Mouse (Mus musculus): Measurements from ENCODE around the gene Nkain4. TPM values are rescaled to one million over a fixed set of nuclear protein-coding genes. Genes with fewer than 3 reads are reported as not detected.

Nkain4 gene
- total and polyA plus RNA-seq, 3 experiments: not detected

- H3K9ac ChIP-seq (ENCODE audit: control insufficient read depth, low read depth, low read length, poor library complexity, severe bottlenecking): no peak overlapping the region
- peaks cover 0 to 2% of the 10 kb centered on the region in 2 experiments; a peak in 1 of 4 replicates for H3K27me3 ChIP-seq (ENCODE audit: control insufficient read depth in 1 of 2, insufficient read depth in 2 of 2, low read length in 2 of 2)
- no peak overlapping the region for H3K27ac ChIP-seq (ENCODE audit: control insufficient read depth, low read depth, low read length)
- no peaks in the 10 kb centered on the region for H3K36me3 ChIP-seq (ENCODE audit: control insufficient read depth in 1 of 2, insufficient read depth in 2 of 2, low read length in 2 of 2)
- DNase-seq (ENCODE audit: low read depth, low spot score): no peak
- H3K4me1 ChIP-seq (ENCODE audit: control insufficient read depth in 1 of 2, insufficient read depth in 2 of 2, low read length in 2 of 2): no peaks in the 10 kb centered on the region
- no peaks in the 10 kb centered on the region for H3K79me2 ChIP-seq (ENCODE audit: control insufficient read depth, insufficient read depth, low read length, poor library complexity)
- H3K4me3 ChIP-seq (ENCODE audit: control insufficient read depth in 1 of 2, insufficient read depth in 1 of 2, low read depth in 2 of 2, low read length in 2 of 2): no peak overlapping the region
- no peak for TF ChIP-seq MAFK (IDR thresholded peaks at IDR 0.05; ENCODE audit: borderline replicate concordance, low read depth, low read length)
- no peak for TF ChIP-seq ZC3H11A (IDR thresholded peaks at IDR 0.05; ENCODE audit: low read depth, low read length)
- TF ChIP-seq KAT2A (conservative IDR thresholded peaks at IDR 0.05; ENCODE audit: low read depth, low read length): no peak
- H3K9me3 ChIP-seq (replicated peaks; ENCODE audit: insufficient read depth, low read length): no peaks in the 10 kb centered on the region
Measured at GRCm38 (mm10) chr2:180988347-180988913, 33.9 kb upstream of the Nkain4 start.

GRCm38 (mm10) chr2:180987432-180988030 lies 33.0 kb upstream of the Nkain4 start:
- TF ChIP-seq MXI1 (IDR thresholded peaks at IDR 0.05; ENCODE audit: low read depth, low read length) (no peak), MAFK (IDR thresholded peaks at IDR 0.05; ENCODE audit: borderline replicate concordance, low read depth, low read length) (no peak), POLR2AphosphoS2 (IDR thresholded peaks at IDR 0.05; ENCODE audit: low read length) (no peak), MEF2A (IDR thresholded peaks at IDR 0.05; ENCODE audit: extremely low read depth, insufficient replicate concordance, low read depth, low read length, poor library complexity, severe bottlenecking) (no peak), JUND (IDR thresholded peaks at IDR 0.05; ENCODE audit: low read depth, low read length) (no peak), USF2 (IDR thresholded peaks at IDR 0.05; ENCODE audit: borderline replicate concordance in 1 of 2, insufficient read depth in 1 of 2, low read depth in 1 of 2, low read length in 2 of 2) (no peak), GABPA (IDR thresholded peaks at IDR 0.05; ENCODE audit: low read depth, low read length) (no peak)
- H3K9me3 ChIP-seq (replicated peaks; ENCODE audit: insufficient read depth, low read length): no peaks in the 10 kb centered on the region
- no peak overlapping the region for H3K9ac ChIP-seq (ENCODE audit: control insufficient read depth, low read depth, low read length, poor library complexity, severe bottlenecking)
- no peaks in the 10 kb centered on the region for H3K79me2 ChIP-seq (ENCODE audit: control insufficient read depth, insufficient read depth, low read length, poor library complexity)
- H3K27me3 ChIP-seq (ENCODE audit: control insufficient read depth in 1 of 2, insufficient read depth in 2 of 2, low read length in 2 of 2): peaks cover 0 to 2% of the 10 kb centered on the region in 2 experiments; a peak in 1 of 4 replicates
- H3K27ac ChIP-seq (ENCODE audit: control insufficient read depth, low read depth, low read length): no peak overlapping the region
- no peak for DNase-seq (ENCODE audit: low read depth, low spot score)
- H3K4me3 ChIP-seq (ENCODE audit: control insufficient read depth in 1 of 2, insufficient read depth in 1 of 2, low read depth in 2 of 2, low read length in 2 of 2): no peak overlapping the region
- H3K36me3 ChIP-seq (ENCODE audit: control insufficient read depth in 1 of 2, insufficient read depth in 2 of 2, low read length in 2 of 2): no peaks in the 10 kb centered on the region
- no peaks in the 10 kb centered on the region for H3K4me1 ChIP-seq (ENCODE audit: control insufficient read depth in 1 of 2, insufficient read depth in 2 of 2, low read length in 2 of 2)

- Histone ChIP-seq H3K4me3 (ENCODE audit: control insufficient read depth in 1 of 2, insufficient read depth in 1 of 2, low read depth in 2 of 2, low read length in 2 of 2) (no peak overlapping the region), H3K9me3 (replicated peaks; ENCODE audit: insufficient read depth, low read length) (no peaks in the 10 kb centered on the region), H3K79me2 (ENCODE audit: control insufficient read depth, insufficient read depth, low read length, poor library complexity) (no peaks in the 10 kb centered on the region)
Measured at GRCm38 (mm10) chr2:180987001-180987400, 32.5 kb upstream of the Nkain4 start.

More at GRCm38 (mm10) chr2:180987001-180987400, 32.5 kb upstream of the Nkain4 start:
- H3K27me3 ChIP-seq (ENCODE audit: control insufficient read depth in 1 of 2, insufficient read depth in 2 of 2, low read length in 2 of 2): peaks cover 0 to 2% of the 10 kb centered on the region in 2 experiments; a peak in 1 of 4 replicates
- H3K9ac ChIP-seq (ENCODE audit: control insufficient read depth, low read depth, low read length, poor library complexity, severe bottlenecking): no peak overlapping the region
- DNase-seq (ENCODE audit: low read depth, low spot score): no peak
- H3K36me3 ChIP-seq (ENCODE audit: control insufficient read depth in 1 of 2, insufficient read depth in 2 of 2, low read length in 2 of 2): no peaks in the 10 kb centered on the region
- no peaks in the 10 kb centered on the region for H3K4me1 ChIP-seq (ENCODE audit: control insufficient read depth in 1 of 2, insufficient read depth in 2 of 2, low read length in 2 of 2)
- TF ChIP-seq CTCF (IDR thresholded peaks at IDR 0.05 in 2 of 3, conservative IDR thresholded peaks at IDR 0.05 in 1 of 3; ENCODE audit: control insufficient read depth in 1 of 3, insufficient read depth in 1 of 3, low read depth in 2 of 3, low read length in 3 of 3, poor library complexity in 1 of 3, severe bottlenecking in 1 of 3): no peak
- TF ChIP-seq RAD21 (IDR thresholded peaks at IDR 0.05; ENCODE audit: low read depth, low read length): no peak
- no peak for TF ChIP-seq USF1 (IDR thresholded peaks at IDR 0.05; ENCODE audit: low read depth, low read length)
- no peak for TF ChIP-seq CHD1 (IDR thresholded peaks at IDR 0.05; ENCODE audit: low read depth, low read length)
- TF ChIP-seq MAZ (IDR thresholded peaks at IDR 0.05; ENCODE audit: low read depth, low read length): no peak
- no peak for TF ChIP-seq TAL1 (IDR thresholded peaks at IDR 0.05; ENCODE audit: low read length)
- no peak for TF ChIP-seq POLR2A (IDR thresholded peaks at IDR 0.05; ENCODE audit: control insufficient read depth in 1 of 2, insufficient read depth in 1 of 2, low read depth in 1 of 2, low read length in 2 of 2, poor library complexity in 1 of 2)
- no peak for TF ChIP-seq ETS1 (IDR thresholded peaks at IDR 0.05; ENCODE audit: low read depth, low read length)
- no peak for TF ChIP-seq POLR2AphosphoS5 (IDR thresholded peaks at IDR 0.05; ENCODE audit: borderline replicate concordance, low read depth, low read length)
- no peak for TF ChIP-seq CHD2 (IDR thresholded peaks at IDR 0.05; ENCODE audit: low read length)
- TF ChIP-seq MYC (IDR thresholded peaks at IDR 0.05; ENCODE audit: low read depth, low read length): no peak
- no peak for TF ChIP-seq HCFC1 (IDR thresholded peaks at IDR 0.05; ENCODE audit: low read depth, low read length)
- no peak for TF ChIP-seq GABPA (IDR thresholded peaks at IDR 0.05; ENCODE audit: low read depth, low read length)
- no peak for TF ChIP-seq UBTF (IDR thresholded peaks at IDR 0.05; ENCODE audit: borderline replicate concordance, insufficient read depth, low read depth, low read length)
- no peak for TF ChIP-seq TBP (IDR thresholded peaks at IDR 0.05; ENCODE audit: low read depth, low read length)
- TF ChIP-seq POLR2AphosphoS2 (IDR thresholded peaks at IDR 0.05; ENCODE audit: low read length): no peak
- no peak overlapping the region for H3K27ac ChIP-seq (ENCODE audit: control insufficient read depth, low read depth, low read length)

All from MEL (cell line).